In genomic region chr10:66142413-66142812, GRCm38 (mm10) we compare ENCODE assay signal across 23 mouse cellular contexts.
DNase-seq lines count a peak whose midpoint lies in the region; ATAC-seq and TF ChIP-seq lines count a peak whose summit lies in the region.
"Had no signal": no experiment of that assay in that cellular context is flagged by ENCODE, and none has a peak within 500 bp of the region (broad histone marks: within the 10 kb centered on the region; RNA-seq: fewer than 3 reads in every experiment).

No protein-coding gene starts in this region.

- no peaks in the 10 kb centered on the region for H3K36me3 ChIP-seq in forebrain, embryonic 16.5 days (ENCODE audit: control insufficient read depth, insufficient read depth)
- H3K36me3 ChIP-seq in forebrain, embryonic 11.5 days (ENCODE audit: control insufficient read depth, insufficient read depth, low read length): no peaks in the 10 kb centered on the region
- H3K36me3 ChIP-seq: embryonic facial prominence, embryonic 15.5 days; G1E; heart, embryonic 12.5 days; hindbrain, embryonic 10.5 days; hindbrain, embryonic 15.5 days had no signal

- no peaks in the 10 kb centered on the region for H3K27me3 ChIP-seq in forebrain, embryonic 16.5 days (replicated peaks; ENCODE audit: control insufficient read depth, insufficient read depth, low read length)
- H3K27me3 ChIP-seq in forebrain, embryonic 11.5 days (ENCODE audit: control insufficient read depth, insufficient read depth, low read length): no peaks in the 10 kb centered on the region
- H3K27me3 ChIP-seq: embryonic facial prominence, embryonic 15.5 days; heart, embryonic 12.5 days; hindbrain, embryonic 15.5 days had no signal

- no peaks in the 10 kb centered on the region for H3K9me3 ChIP-seq in forebrain, embryonic 16.5 days (ENCODE audit: control insufficient read depth, low read length)
- no peaks in the 10 kb centered on the region for H3K9me3 ChIP-seq in forebrain, embryonic 11.5 days (ENCODE audit: control insufficient read depth, low read length)
- H3K9me3 ChIP-seq: embryonic facial prominence, embryonic 15.5 days; G1E; heart, embryonic 12.5 days; hindbrain, embryonic 10.5 days; hindbrain, embryonic 15.5 days had no signal

- DNase-seq in cerebellum, adult 9-10 months: peak; percentile 46
- DNase-seq in cerebellum, adult 11 months: no peak
- no peak for DNase-seq in forebrain, embryonic 11.5 days (ENCODE audit: low spot score)
- peak; percentile 56 for DNase-seq in brain, embryonic 14.5 days (ENCODE audit: low read depth)
- peak; percentile 5 to 20 for DNase-seq in cerebellum, postnatal 36 days
- DNase-seq in frontal cortex, postnatal 36 days (ENCODE audit: low spot score in 2 of 2): no peak
- DNase-seq: adrenal gland, adult 8-10 months; adrenal gland, postnatal 36 days; B cell, adult 2 months; embryo, embryonic 11 days; gastrocnemius, postnatal 36 days; heart, adult 18-20 months; kidney, adult 8-10 months; kidney, postnatal 25 days had no signal

- H3K9ac ChIP-seq in forebrain, embryonic 16.5 days (replicated peaks; ENCODE audit: low read depth, low read length): no peak overlapping the region
- no peak overlapping the region for H3K9ac ChIP-seq in forebrain, embryonic 11.5 days (ENCODE audit: low read length)
- H3K9ac ChIP-seq: embryonic facial prominence, embryonic 15.5 days; heart, embryonic 12.5 days; hindbrain, embryonic 15.5 days had no signal

- no peak overlapping the region for H3K4me3 ChIP-seq in forebrain, embryonic 16.5 days (replicated peaks; ENCODE audit: low read length)
- no peak overlapping the region for H3K4me3 ChIP-seq in forebrain, embryonic 11.5 days (ENCODE audit: low read depth, low read length)
- H3K4me3 ChIP-seq: embryonic facial prominence, embryonic 15.5 days; erythroblast, embryonic 14.5 days; heart, embryonic 12.5 days; hindbrain, embryonic 10.5 days; hindbrain, embryonic 15.5 days had no signal

- TF ChIP-seq POLR2A in brain, embryonic 14.5 days (IDR thresholded peaks at IDR 0.05; ENCODE audit: borderline replicate concordance, extremely low read depth, insufficient read depth, insufficient read length, poor library complexity, severe bottlenecking): no peak

- H3K27ac ChIP-seq in forebrain, embryonic 16.5 days (ENCODE audit: low read length): no peak overlapping the region
- no peak overlapping the region for H3K27ac ChIP-seq in forebrain, embryonic 11.5 days (ENCODE audit: low read depth, low read length)
- H3K27ac ChIP-seq: embryonic facial prominence, embryonic 15.5 days; hindbrain, embryonic 10.5 days; hindbrain, embryonic 15.5 days had no signal

- 56% methylated on average over 1 of the region's 1 CpGs for WGBS in forebrain, embryonic 16.5 days
- 95% methylated on average over 1 of the region's 1 CpGs for WGBS in forebrain, embryonic 11.5 days

- no peak overlapping the region for H3K4me2 ChIP-seq in forebrain, embryonic 16.5 days (ENCODE audit: low read length)
- no peak overlapping the region for H3K4me2 ChIP-seq in forebrain, embryonic 11.5 days (ENCODE audit: low read depth, low read length, severe bottlenecking)
- H3K4me2 ChIP-seq: embryonic facial prominence, embryonic 15.5 days; heart, embryonic 12.5 days; hindbrain, embryonic 15.5 days had no signal

- 0 out of 2 replicates have a peak, but pooled peaks have one; percentile 33 for ATAC-seq in forebrain, embryonic 16.5 days
- ATAC-seq in forebrain, embryonic 11.5 days (replicated peaks; ENCODE audit: low FRiP score): no peak
- ATAC-seq: CD4-positive, CD25-positive, alpha-beta regulatory T cell, adult 4 months; intestine, postnatal 0 days had no signal

- TF ChIP-seq CTCF in brain, embryonic 14.5 days (IDR thresholded peaks at IDR 0.05; ENCODE audit: borderline replicate concordance, extremely low read depth, insufficient read depth, insufficient read length): no peak

- H3K4me1 ChIP-seq in forebrain, embryonic 16.5 days (replicated peaks; ENCODE audit: control insufficient read depth, insufficient read depth, low read length): no peaks in the 10 kb centered on the region
- no peaks in the 10 kb centered on the region for H3K4me1 ChIP-seq in forebrain, embryonic 11.5 days (replicated peaks; ENCODE audit: control insufficient read depth, insufficient read depth, low read length)
- H3K4me1 ChIP-seq: embryonic facial prominence, embryonic 15.5 days; heart, embryonic 12.5 days; hindbrain, embryonic 10.5 days; hindbrain, embryonic 15.5 days had no signal

Comparison
In these comparisons a context has a peak if more than half of its experiments do, and no peak if none do; other contexts are left out.
1. DNase-seq: peak in cerebellum, adult 9-10 months (single experiment), brain, embryonic 14.5 days (single experiment) and cerebellum, postnatal 36 days (2 of 2); none in cerebellum, adult 11 months (single experiment), forebrain, embryonic 11.5 days (single experiment) and frontal cortex, postnatal 36 days (0 of 2).